Mouse (Mus musculus) heart, adult 8-10 months (tissue): ENCODE measurements at regions not wholly inside any gene's neighbourhood (a gene's known extent, or its start where the extent isn't known, plus 50 kb on each side); places are given as distances from the start of the nearest gene placed in this dataset.

Experiments used
- DNase-seq: peaks from one replicate; pipeline ENCODE4 v3.0.0; 2022; ENCODE audit warnings: low spot score

DNA sequence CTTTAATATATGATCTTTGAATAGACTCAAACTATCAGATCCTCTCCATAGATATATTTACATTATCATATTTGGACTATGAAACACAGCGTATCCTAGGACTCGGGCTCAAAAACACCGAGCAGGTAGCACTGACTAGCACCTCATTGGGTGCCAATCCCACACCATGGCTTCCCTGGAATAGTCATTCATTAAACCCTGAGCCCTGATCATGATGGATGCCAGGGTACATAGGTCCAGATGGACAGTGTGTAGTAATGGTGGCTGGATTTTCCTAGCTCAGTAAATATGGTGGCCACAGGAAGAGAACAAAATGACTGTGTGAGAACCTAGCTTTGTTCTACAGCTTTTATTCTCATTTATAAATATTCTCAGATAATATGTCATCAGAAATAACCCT lies 390.1 kb upstream of the Nr2f2 start:
- DNase-seq = no peak

DNA sequence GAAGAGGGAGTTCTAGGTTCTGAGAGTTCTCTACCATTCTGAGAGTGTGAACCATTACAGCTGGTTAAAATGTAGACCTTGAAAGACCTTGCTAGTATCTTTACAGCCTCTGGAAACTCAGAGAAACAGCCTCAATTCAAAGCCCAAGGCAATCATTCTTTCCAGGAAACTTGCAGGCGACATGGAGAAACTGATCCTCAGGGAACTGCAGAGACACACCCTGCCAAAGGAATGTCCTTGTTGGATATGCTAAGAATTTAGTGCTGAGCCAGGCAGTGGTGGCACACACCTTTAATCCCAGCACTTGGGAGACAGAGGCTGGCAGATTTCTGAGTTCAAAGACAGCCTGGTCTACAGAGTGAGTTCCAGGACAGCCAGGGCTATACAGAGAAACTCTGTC lies 388.3 kb upstream of the Nr2f2 start:
- no peak for DNase-seq

GRCm38 (mm10) chr7:70752802-70753218 lies 386.3 kb upstream of the Nr2f2 start:
- no peak for DNase-seq

DNA sequence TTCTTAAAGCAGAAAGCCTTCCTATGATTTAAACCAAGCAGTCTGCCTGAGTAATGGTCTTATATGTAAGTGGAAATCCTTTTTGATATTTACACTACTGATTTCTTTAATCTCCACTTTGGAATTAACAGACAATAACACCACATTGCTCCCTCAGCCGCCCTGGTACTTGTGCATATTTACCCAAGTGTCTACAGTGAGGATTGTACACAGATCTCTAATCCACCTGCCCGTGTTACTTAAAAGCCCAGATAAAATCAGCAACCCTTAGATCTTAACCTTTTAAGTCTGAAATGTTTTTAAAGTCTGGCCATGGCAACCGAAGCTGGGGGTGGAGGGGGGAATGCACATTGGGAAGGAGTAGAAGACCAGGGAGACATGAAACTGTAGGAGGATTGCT lies 382.3 kb upstream of the Nr2f2 start:
- no peak for DNase-seq

DNA sequence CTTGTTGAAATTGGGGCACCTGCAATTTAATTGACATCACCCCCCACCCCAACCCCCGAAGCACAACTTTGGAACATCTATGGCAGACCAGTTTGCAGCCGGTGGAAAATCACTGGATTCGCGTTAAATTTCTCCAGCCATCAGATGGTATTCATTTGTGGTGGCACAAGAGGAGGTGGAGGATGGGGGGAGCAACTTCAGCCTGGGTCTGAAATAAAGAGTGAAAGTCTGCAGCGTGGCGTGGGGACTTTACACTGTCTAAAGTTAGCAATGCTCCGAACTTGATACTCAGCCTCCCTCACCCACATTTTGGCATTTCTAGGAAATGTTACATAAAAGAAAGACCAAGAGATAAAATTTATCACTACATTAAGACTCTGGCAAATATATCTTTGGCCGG lies 381.8 kb upstream of the Nr2f2 start:
- no peak for DNase-seq

DNA sequence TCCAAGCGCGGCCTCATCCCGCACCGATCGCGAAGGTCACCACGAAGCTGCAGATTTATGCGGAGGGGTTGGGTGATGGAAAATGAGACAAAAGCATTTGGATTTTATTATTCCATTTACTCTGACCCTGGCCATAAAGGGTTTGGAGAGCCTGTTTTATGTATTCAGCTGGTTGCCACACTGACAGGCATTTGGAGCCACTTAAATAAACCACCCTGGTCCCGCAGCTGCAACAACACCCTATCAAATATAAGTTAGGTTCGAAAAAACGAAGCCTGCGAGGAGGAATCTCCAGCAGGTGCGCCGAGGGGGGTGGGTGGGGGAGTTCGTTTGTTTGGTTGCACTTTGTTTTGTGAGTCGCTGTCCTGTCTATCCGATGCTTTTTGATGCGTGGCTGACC lies 377.8 kb upstream of the Nr2f2 start:
- no peak for DNase-seq

GRCm38 (mm10) chr7:70735591-70735990 lies 369.1 kb upstream of the Nr2f2 start:
- DNase-seq = no peak

DNA sequence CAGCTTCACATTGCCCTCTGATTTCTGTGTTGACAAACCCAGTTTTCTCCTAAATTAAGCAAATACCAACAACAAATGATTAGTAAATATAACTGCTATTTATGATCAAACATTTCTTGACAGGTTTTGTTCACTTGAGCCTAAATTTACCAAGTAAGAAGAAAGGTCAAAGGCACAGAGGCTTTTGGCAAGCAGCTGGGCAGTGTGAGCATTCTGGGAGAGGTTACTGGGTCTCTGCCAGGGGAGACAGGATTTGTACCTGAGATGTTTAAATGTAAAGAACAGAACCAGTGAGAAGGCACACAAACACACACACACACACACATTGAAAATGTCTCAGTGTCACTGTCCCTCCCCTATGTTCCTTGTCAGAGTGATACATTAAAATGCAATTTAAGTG lies 367.0 kb upstream of the Nr2f2 start:
- no peak for DNase-seq

GRCm38 (mm10) chr7:70729896-70730295 lies 363.4 kb upstream of the Nr2f2 start:
- DNase-seq = no peak

DNA sequence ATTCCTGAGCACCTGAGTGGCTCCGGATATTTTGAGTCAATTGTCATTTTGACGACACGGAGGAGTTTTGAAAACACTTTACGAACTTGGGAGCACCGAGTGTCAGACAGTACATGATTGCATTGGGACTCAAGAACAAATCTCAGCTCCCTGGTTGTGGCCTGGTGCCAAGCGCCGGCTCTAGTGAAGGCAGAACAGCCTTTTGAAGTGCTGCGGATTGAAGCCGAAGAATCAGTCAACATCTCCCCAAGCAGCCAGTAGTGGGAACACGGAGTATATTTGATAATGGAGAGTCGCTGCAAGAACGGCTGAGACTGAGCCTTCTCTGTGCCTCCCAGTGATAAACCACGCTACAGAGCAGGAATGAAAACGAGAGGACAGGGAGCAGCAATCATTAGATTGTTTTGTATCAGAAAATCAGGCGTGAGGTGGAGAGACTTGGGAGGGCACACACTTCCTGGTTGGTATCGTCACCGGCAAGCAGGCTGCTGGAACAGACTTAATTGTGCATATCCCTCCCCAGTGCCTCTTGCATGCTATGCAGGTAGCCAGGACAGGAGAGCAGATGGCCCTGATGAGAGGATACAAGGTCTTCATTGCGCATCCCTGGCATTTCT lies 351.7 kb upstream of the Nr2f2 start:
- no peak for DNase-seq

GRCm38 (mm10) chr7:70717608-70718007 lies 351.1 kb upstream of the Nr2f2 start:
- DNase-seq = no peak

GRCm38 (mm10) chr7:70716811-70717458 lies 350.4 kb upstream of the Nr2f2 start:
- no peak for DNase-seq

GRCm38 (mm10) chr7:70712141-70712540 lies 345.6 kb upstream of the Nr2f2 start:
- DNase-seq = no peak

- DNase-seq = no peak
Measured at GRCm38 (mm10) chr7:70706281-70706680, 339.7 kb upstream of the Nr2f2 start.

GRCm38 (mm10) chr7:70703784-70704183 lies 337.2 kb upstream of the Nr2f2 start:
- no peak for DNase-seq

- no peak for DNase-seq
Measured at GRCm38 (mm10) chr7:70700461-70700860, 333.9 kb upstream of the Nr2f2 start.

DNA sequence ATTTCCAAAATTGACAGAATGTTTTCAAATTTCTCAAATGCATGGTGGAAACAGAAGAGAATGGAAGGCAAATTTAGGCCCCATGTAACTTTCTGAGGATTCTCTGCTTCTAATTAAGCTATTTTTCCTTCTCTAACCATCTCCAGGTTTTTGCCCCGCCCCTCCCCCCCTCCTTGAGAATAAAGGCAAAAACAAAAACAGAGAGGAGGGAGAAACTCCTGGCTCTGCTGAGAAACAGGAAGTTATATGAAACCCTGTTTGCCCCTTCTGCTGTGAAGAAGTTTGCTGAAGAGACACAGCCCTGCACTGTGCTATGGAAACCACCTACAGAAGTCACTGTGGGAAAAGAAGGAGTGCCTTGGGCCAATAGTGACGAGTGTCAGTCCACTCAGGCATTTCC lies 332.9 kb upstream of the Nr2f2 start:
- no peak for DNase-seq

DNA sequence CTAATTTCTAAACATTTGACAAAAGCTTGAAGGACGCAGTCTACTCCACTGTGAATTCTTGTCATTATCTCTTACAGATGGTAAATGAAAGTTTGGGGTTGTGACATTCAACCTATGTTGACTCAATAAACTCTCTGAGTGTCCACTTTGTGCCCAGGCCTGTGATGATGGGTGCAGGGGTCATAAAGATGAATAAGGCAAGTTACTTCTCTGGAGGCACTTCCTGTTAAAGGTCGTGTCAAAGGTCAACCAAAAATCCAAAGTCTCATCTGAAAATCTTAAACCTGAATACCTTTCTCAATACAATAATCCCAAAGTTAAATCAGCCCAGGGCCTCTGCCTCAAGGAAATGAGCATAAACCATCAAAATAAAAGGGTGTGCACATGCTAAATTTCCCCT lies 332.5 kb upstream of the Nr2f2 start:
- DNase-seq = no peak

GRCm38 (mm10) chr7:70692160-70692559 lies 325.6 kb upstream of the Nr2f2 start:
- no peak for DNase-seq

DNA sequence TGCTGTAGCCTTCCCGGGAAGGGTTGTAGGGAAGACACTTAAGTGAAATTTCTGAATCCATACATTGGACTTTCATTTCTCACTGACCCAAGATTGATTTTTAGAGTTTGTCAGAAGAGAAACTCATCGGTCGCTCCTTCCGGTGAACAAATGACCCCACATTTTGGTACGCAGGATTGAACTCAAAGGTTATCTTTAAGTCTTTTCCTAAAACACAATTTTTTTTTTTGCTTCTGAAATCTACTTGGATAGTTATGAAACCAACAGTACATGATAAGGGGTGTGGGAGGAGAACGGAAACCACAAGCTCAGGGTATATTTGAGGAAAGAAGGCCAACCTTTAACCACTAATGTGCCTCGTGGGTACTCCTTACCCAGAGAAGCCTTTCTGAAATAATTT lies 324.3 kb upstream of the Nr2f2 start:
- no peak for DNase-seq

- DNase-seq = no peak
Measured at GRCm38 (mm10) chr7:70669065-70669464, 302.5 kb upstream of the Nr2f2 start.

- no peak for DNase-seq
Measured at GRCm38 (mm10) chr7:70660162-70660561, 293.6 kb upstream of the Nr2f2 start.

GRCm38 (mm10) chr7:70649760-70650377 lies 283.3 kb upstream of the Nr2f2 start:
- DNase-seq = no peak
